Mouse (Mus musculus): ENCODE results near the gene Anln. TPM values are rescaled to one million over a fixed set of nuclear protein-coding genes. Genes with fewer than 3 reads are reported as not detected.

The Anln gene
- total and polyA plus RNA-seq, 2 experiments, result 0.23 to 1.2 TPM

DNA sequence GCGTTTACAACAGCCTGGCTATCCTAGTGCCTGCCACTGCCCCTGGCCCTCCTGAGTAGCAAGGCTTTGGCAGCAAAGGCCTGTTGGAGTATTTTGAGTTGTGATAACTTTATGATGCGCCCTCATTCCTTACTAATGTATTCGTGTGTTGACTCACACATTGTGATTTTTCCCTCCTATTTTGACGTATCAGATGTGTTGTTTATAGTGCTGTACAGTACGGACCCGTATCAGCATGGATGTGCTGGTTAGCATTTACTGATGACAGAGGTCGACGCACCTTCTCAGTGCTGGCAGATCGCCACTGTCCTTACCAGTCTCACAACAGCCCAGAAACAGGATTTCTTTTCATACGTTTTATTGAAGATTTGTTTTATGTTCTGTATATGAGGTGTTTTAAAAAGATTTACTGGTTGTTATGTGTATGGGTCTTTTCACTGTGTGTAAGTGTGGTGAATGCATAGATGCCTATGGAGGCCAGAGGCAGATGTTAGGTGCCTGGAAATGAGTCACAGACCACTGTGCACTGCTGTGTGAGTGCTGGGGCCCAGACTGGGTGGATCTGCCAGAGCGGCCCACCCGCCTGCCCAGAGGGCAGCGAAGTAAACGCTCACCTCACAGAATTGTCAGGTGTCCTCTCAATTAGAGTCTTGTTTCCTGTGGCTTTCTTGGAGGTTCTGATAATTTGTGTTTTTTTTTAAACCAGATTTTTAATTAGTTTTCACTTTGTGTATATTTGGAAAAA lies 39.9 kb upstream of the Anln start:
- H3K27ac ChIP-seq (replicated peaks; ENCODE audit: insufficient read depth, low read depth, low read length), result no peak overlapping the region

GRCm38 (mm10) chr9:22428028-22428665 lies 39.2 kb upstream of the Anln start:
- no peak for DNase-seq (ENCODE audit: extremely low read depth, low read depth, low spot score)
- TF ChIP-seq POLR2A (IDR thresholded peaks at IDR 0.05; ENCODE audit: extremely low read depth, insufficient read depth, low read length), result no peak
- TF ChIP-seq CTCF (IDR thresholded peaks at IDR 0.05; ENCODE audit: low read depth, low read length), result no peak
- Histone ChIP-seq H3K4me3 (ENCODE audit: insufficient read depth, low read depth, low read length) (no peak overlapping the region), H3K27ac (replicated peaks; ENCODE audit: insufficient read depth, low read depth, low read length) (no peak overlapping the region), H3K4me1 (ENCODE audit: control insufficient read depth, insufficient read depth, low read length) (peaks cover 7% of the 10 kb centered on the region; the same call in 1 of the 2 replicates), H3K36me3 (ENCODE audit: control insufficient read depth, insufficient read depth, low read length) (no peaks in the 10 kb centered on the region), H3K9ac (ENCODE audit: low read depth, low read length) (no peak overlapping the region), H3K27me3 (ENCODE audit: control insufficient read depth, insufficient read depth, low read length) (no peaks in the 10 kb centered on the region), H3K79me2 (ENCODE audit: control insufficient read depth, insufficient read depth, low read length) (no peaks in the 10 kb centered on the region)
- 66% methylated on average over 4 of the region's 4 CpGs for WGBS

More for the DNA sequence above, 39.9 kb upstream of the Anln start:
- H3K9ac ChIP-seq (ENCODE audit: low read depth, low read length), result no peak overlapping the region
- no peaks in the 10 kb centered on the region for H3K27me3 ChIP-seq (ENCODE audit: control insufficient read depth, insufficient read depth, low read length)
- H3K36me3 ChIP-seq (ENCODE audit: control insufficient read depth, insufficient read depth, low read length), result no peaks in the 10 kb centered on the region
- H3K79me2 ChIP-seq (ENCODE audit: control insufficient read depth, insufficient read depth, low read length), result no peaks in the 10 kb centered on the region
- peaks cover 7% of the 10 kb centered on the region; the same call in 1 of the 2 replicates for H3K4me1 ChIP-seq (ENCODE audit: control insufficient read depth, insufficient read depth, low read length)
- 64% methylated on average over 14 of the region's 14 CpGs for WGBS
- no peak for DNase-seq (ENCODE audit: extremely low read depth, low read depth, low spot score)
- no peak overlapping the region for H3K4me3 ChIP-seq (ENCODE audit: insufficient read depth, low read depth, low read length)
- no peak for TF ChIP-seq POLR2A (IDR thresholded peaks at IDR 0.05; ENCODE audit: extremely low read depth, insufficient read depth, low read length)
- TF ChIP-seq CTCF (IDR thresholded peaks at IDR 0.05; ENCODE audit: low read depth, low read length), result no peak

- Histone ChIP-seq H3K27ac (replicated peaks; ENCODE audit: insufficient read depth, low read depth, low read length) (no peak overlapping the region), H3K79me2 (ENCODE audit: control insufficient read depth, insufficient read depth, low read length) (no peaks in the 10 kb centered on the region), H3K4me1 (ENCODE audit: control insufficient read depth, insufficient read depth, low read length) (peaks cover 3% of the 10 kb centered on the region; the same call in 1 of the 2 replicates), H3K9ac (ENCODE audit: low read depth, low read length) (no peak overlapping the region), H3K4me3 (ENCODE audit: insufficient read depth, low read depth, low read length) (no peak overlapping the region), H3K27me3 (ENCODE audit: control insufficient read depth, insufficient read depth, low read length) (no peaks in the 10 kb centered on the region), H3K36me3 (ENCODE audit: control insufficient read depth, insufficient read depth, low read length) (no peaks in the 10 kb centered on the region)
- 92% methylated on average over 4 of the region's 4 CpGs for WGBS
- TF ChIP-seq POLR2A (IDR thresholded peaks at IDR 0.05; ENCODE audit: extremely low read depth, insufficient read depth, low read length) (no peak), CTCF (IDR thresholded peaks at IDR 0.05; ENCODE audit: low read depth, low read length) (no peak)
- DNase-seq (ENCODE audit: extremely low read depth, low read depth, low spot score), result no peak
These were observed 35.7 kb upstream of the Anln start for GRCm38 (mm10) chr9:22424719-22425118.

DNA sequence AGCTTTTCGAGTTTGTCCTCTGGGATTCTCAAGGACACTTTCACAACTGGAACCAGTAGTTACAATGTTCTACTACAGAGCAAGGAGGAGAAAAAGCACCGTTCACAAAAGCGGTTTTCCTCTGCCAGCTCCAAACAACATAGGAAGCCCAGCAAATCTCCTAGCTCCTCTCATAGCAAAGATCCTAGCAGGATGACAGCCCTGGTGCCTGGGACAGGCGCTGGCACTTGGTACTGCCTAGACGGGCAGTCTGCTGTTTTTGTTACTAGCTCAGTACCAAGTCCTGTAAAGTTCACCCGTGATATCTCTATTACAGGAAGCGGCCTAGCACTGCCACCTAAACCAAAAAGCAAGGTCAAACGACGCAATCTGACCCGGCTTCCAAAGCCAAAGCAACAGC lies 35.2 kb upstream of the Anln start:
- Histone ChIP-seq H3K4me1 (ENCODE audit: control insufficient read depth, insufficient read depth, low read length) (no peaks in the 10 kb centered on the region; the same call in 1 of the 2 replicates), H3K36me3 (ENCODE audit: control insufficient read depth, insufficient read depth, low read length) (no peaks in the 10 kb centered on the region), H3K79me2 (ENCODE audit: control insufficient read depth, insufficient read depth, low read length) (no peaks in the 10 kb centered on the region), H3K9ac (ENCODE audit: low read depth, low read length) (no peak overlapping the region), H3K27ac (replicated peaks; ENCODE audit: insufficient read depth, low read depth, low read length) (no peak overlapping the region), H3K4me3 (ENCODE audit: insufficient read depth, low read depth, low read length) (no peak overlapping the region), H3K27me3 (ENCODE audit: control insufficient read depth, insufficient read depth, low read length) (no peaks in the 10 kb centered on the region)
- WGBS, result 44% methylated on average over 10 of the region's 10 CpGs
- DNase-seq (ENCODE audit: extremely low read depth, low read depth, low spot score), result no peak
- TF ChIP-seq CTCF (IDR thresholded peaks at IDR 0.05; ENCODE audit: low read depth, low read length), result no peak
- TF ChIP-seq POLR2A (IDR thresholded peaks at IDR 0.05; ENCODE audit: extremely low read depth, insufficient read depth, low read length), result no peak

- WGBS, result 82% methylated on average over 1 of the region's 1 CpGs
- no peaks in the 10 kb centered on the region for H3K36me3 ChIP-seq (ENCODE audit: control insufficient read depth, insufficient read depth, low read length)
- DNase-seq (ENCODE audit: extremely low read depth, low read depth, low spot score), result no peak
- no peak overlapping the region for H3K4me3 ChIP-seq (ENCODE audit: insufficient read depth, low read depth, low read length)
- no peaks in the 10 kb centered on the region for H3K27me3 ChIP-seq (ENCODE audit: control insufficient read depth, insufficient read depth, low read length)
- H3K4me1 ChIP-seq (ENCODE audit: control insufficient read depth, insufficient read depth, low read length), result no peaks in the 10 kb centered on the region; the same call in 1 of the 2 replicates
- no peak overlapping the region for H3K27ac ChIP-seq (replicated peaks; ENCODE audit: insufficient read depth, low read depth, low read length)
- no peak for TF ChIP-seq POLR2A (IDR thresholded peaks at IDR 0.05; ENCODE audit: extremely low read depth, insufficient read depth, low read length)
- no peak for TF ChIP-seq CTCF (IDR thresholded peaks at IDR 0.05; ENCODE audit: low read depth, low read length)
- no peak overlapping the region for H3K9ac ChIP-seq (ENCODE audit: low read depth, low read length)
- H3K79me2 ChIP-seq (ENCODE audit: control insufficient read depth, insufficient read depth, low read length), result no peaks in the 10 kb centered on the region
These were observed 34.5 kb upstream of the Anln start for GRCm38 (mm10) chr9:22423507-22423906.

GRCm38 (mm10) chr9:22422559-22422958 lies 33.6 kb upstream of the Anln start:
- H3K79me2 ChIP-seq (ENCODE audit: control insufficient read depth, insufficient read depth, low read length), result no peaks in the 10 kb centered on the region
- no peak for DNase-seq (ENCODE audit: extremely low read depth, low read depth, low spot score)
- H3K4me3 ChIP-seq (ENCODE audit: insufficient read depth, low read depth, low read length), result no peak overlapping the region
- no peaks in the 10 kb centered on the region for H3K27me3 ChIP-seq (ENCODE audit: control insufficient read depth, insufficient read depth, low read length)
- H3K4me1 ChIP-seq (ENCODE audit: control insufficient read depth, insufficient read depth, low read length), result peaks cover 5% of the 10 kb centered on the region; the same call in 1 of the 2 replicates
- TF ChIP-seq POLR2A (IDR thresholded peaks at IDR 0.05; ENCODE audit: extremely low read depth, insufficient read depth, low read length), result no peak
- TF ChIP-seq CTCF (IDR thresholded peaks at IDR 0.05; ENCODE audit: low read depth, low read length), result no peak
- no peak overlapping the region for H3K9ac ChIP-seq (ENCODE audit: low read depth, low read length)
- no peak overlapping the region for H3K27ac ChIP-seq (replicated peaks; ENCODE audit: insufficient read depth, low read depth, low read length)
- no peaks in the 10 kb centered on the region for H3K36me3 ChIP-seq (ENCODE audit: control insufficient read depth, insufficient read depth, low read length)
- WGBS, result 80% methylated on average over 1 of the region's 1 CpGs
